Mouse (Mus musculus) kidney, postnatal 4 days (tissue): ENCODE data around the gene Urb1.
"Not testable (repeated sequence)": the region's sequence is repeated elsewhere in the genome, so short reads cannot be mapped to it uniquely, and the experiment has no call there.

ENCODE experiments used
- DNase-seq, 2 experiments: peaks; one replicate each; pipeline ENCODE4 v3.0.0; 2021; ENCODE audit warnings: mixed read lengths in 2 of 2

Urb1 gene

GRCm38 (mm10) chr16:90809975-90810715 is at the start of gene Urb1:
TSS of gene Urb1 (minus strand) at chr16:90810413.
- DNase-seq = peak; percentile 100

- no peak for DNase-seq
These were observed 48.0 kb upstream of the Urb1 start for GRCm38 (mm10) chr16:90858206-90858605.

GRCm38 (mm10) chr16:90856552-90857200 is 46.5 kb upstream of the Urb1 start:
- DNase-seq = no peak

GRCm38 (mm10) chr16:90851621-90852334 is 41.6 kb upstream of the Urb1 start:
- no peak for DNase-seq

- DNase-seq = no peak
These were observed 40.7 kb upstream of the Urb1 start for GRCm38 (mm10) chr16:90850881-90851280.

GRCm38 (mm10) chr16:90849262-90849661 is 39.0 kb upstream of the Urb1 start:
- DNase-seq = peak; percentile 51 to 67

GRCm38 (mm10) chr16:90848697-90849096 is 38.5 kb upstream of the Urb1 start:
- peak in 1 of 2 experiments; percentile 33 for DNase-seq

- no peak for DNase-seq
These were observed 35.4 kb upstream of the Urb1 start for GRCm38 (mm10) chr16:90845591-90845990.

- DNase-seq = no peak
These were observed 34.8 kb upstream of the Urb1 start for GRCm38 (mm10) chr16:90845038-90845437.

- DNase-seq = no peak
These were observed 32.0 kb upstream of the Urb1 start for GRCm38 (mm10) chr16:90842164-90842563.

GRCm38 (mm10) chr16:90837431-90837830 is 27.2 kb upstream of the Urb1 start:
- DNase-seq = no peak

GRCm38 (mm10) chr16:90833041-90833791 is 23.0 kb upstream of the Urb1 start:
- no peak for DNase-seq

GRCm38 (mm10) chr16:90832495-90832894 is 22.3 kb upstream of the Urb1 start:
- DNase-seq = no peak

- DNase-seq = no peak
These were observed 21.5 kb upstream of the Urb1 start for GRCm38 (mm10) chr16:90831676-90832075.

- peak; percentile 79 to 88 for DNase-seq
These were observed 20.6 kb upstream of the Urb1 start for GRCm38 (mm10) chr16:90830686-90831439.

GRCm38 (mm10) chr16:90829894-90830685 is 19.9 kb upstream of the Urb1 start:
- DNase-seq = peak; percentile 76 to 85

- DNase-seq = no peak
These were observed 18.9 kb upstream of the Urb1 start for GRCm38 (mm10) chr16:90829136-90829535.

GRCm38 (mm10) chr16:90827498-90827897 is 17.3 kb upstream of the Urb1 start:
- no peak for DNase-seq

GRCm38 (mm10) chr16:90826457-90826856 is 16.2 kb upstream of the Urb1 start, which contains the start of gene Eva1c:
TSS of gene Eva1c (plus strand) at chr16:90826719.
- no peak for DNase-seq

GRCm38 (mm10) chr16:90826041-90826440 is 15.8 kb upstream of the Urb1 start:
- no peak for DNase-seq

- not testable (repeated sequence) for DNase-seq
These were observed 13.8 kb upstream of the Urb1 start for GRCm38 (mm10) chr16:90823986-90824385.
